Comparison of ENCODE assay signal across 8 mouse cellular contexts in genomic region chr11:54126654-54127374, GRCm38 (mm10). TPM values are rescaled to one million over a fixed set of nuclear protein-coding genes. Genes with fewer than 3 reads are reported as not detected.
A peak's percentile ranks its signal among the peaks of the same experiment; 100 is the strongest.
DNase-seq lines count a peak whose midpoint lies in the region; ATAC-seq and TF ChIP-seq lines count a peak whose summit lies in the region.

No protein-coding gene starts in this region.

- ATAC-seq in cerebellum, adult (ENCODE audit: insufficient number of reproducible peaks, low FRiP score, low TSS enrichment), result no peak
- ATAC-seq in intestine, embryonic 16.5 days, result 0 out of 2 replicates have a peak, but pooled peaks have one; percentile 21

- no peaks in the 10 kb centered on the region for H3K79me2 ChIP-seq in myocyte (ENCODE audit: control insufficient read depth, insufficient read depth)

- no peak overlapping the region for H3K27ac ChIP-seq in intestine, embryonic 16.5 days (ENCODE audit: low read length)

- WGBS in intestine, embryonic 16.5 days, result 36% methylated on average over 15 of the region's 15 CpGs

- H3K4me2 ChIP-seq in intestine, embryonic 16.5 days (ENCODE audit: low read depth, low read length), result no peak overlapping the region
- H3K4me2 ChIP-seq in myocyte (ENCODE audit: low read depth), result peak overlapping the region; percentile 36

- H3K9ac ChIP-seq in intestine, embryonic 16.5 days (ENCODE audit: low read depth, low read length), result no peak overlapping the region

- H3ac ChIP-seq in myocyte (ENCODE audit: control insufficient read depth, insufficient read length), result no peak overlapping the region

- TF ChIP-seq POLR2A in myocyte (IDR thresholded peaks at IDR 0.05; ENCODE audit: insufficient read length, low read depth), result no peak

- peaks cover 6% of the 10 kb centered on the region; the same call in 1 of the 2 replicates for H3K36me3 ChIP-seq in intestine, embryonic 16.5 days (ENCODE audit: control insufficient read depth, insufficient read depth, low read length)
- peaks cover 16% of the 10 kb centered on the region for H3K36me3 ChIP-seq in myocyte (ENCODE audit: control insufficient read depth, insufficient read depth)

- no peaks in the 10 kb centered on the region for H3K9me3 ChIP-seq in intestine, embryonic 16.5 days (ENCODE audit: control insufficient read depth, low read length)

- no peaks in the 10 kb centered on the region for H3K27me3 ChIP-seq in intestine, embryonic 16.5 days (replicated peaks; ENCODE audit: control insufficient read depth, insufficient read depth, low read length)
- no peaks in the 10 kb centered on the region for H3K27me3 ChIP-seq in myocyte (ENCODE audit: control insufficient read depth, insufficient read depth, insufficient read length)

- no peak overlapping the region for H3K4me3 ChIP-seq in intestine, embryonic 16.5 days (ENCODE audit: low read length)
- H3K4me3 ChIP-seq in myocyte, result no peak overlapping the region

- peaks cover 13% of the 10 kb centered on the region for H3K4me1 ChIP-seq in intestine, embryonic 16.5 days (ENCODE audit: control insufficient read depth, insufficient read depth, low read length)

- DNase-seq in cerebellum, postnatal 10 days, result peak; percentile 32 to 45
- peak; percentile 32 for DNase-seq in lung, postnatal 10 days
- DNase-seq in lung, postnatal 36 days, result no peak
- no peak for DNase-seq in spleen, adult 18-20 months
- no peak for DNase-seq in urinary bladder, postnatal 14 days (ENCODE audit: low spot score)

TF ChIP-seq in myocyte, 11 proteins besides CTCF, POLR2A, EP300 and RAD21:
- peak; percentile 46 for TF ChIP-seq TCF12 (IDR thresholded peaks at IDR 0.05; ENCODE audit: insufficient read depth, poor library complexity, severe bottlenecking)
- peak in 2 of 3 experiments; percentile 14 to 71 for TF ChIP-seq MYOD1 (IDR thresholded peaks at IDR 0.05; ENCODE audit: control insufficient read depth in 1 of 3, insufficient read length in 2 of 3, low read depth in 2 of 3)
- TF ChIP-seq MYOG (IDR thresholded peaks at IDR 0.05; ENCODE audit: control insufficient read depth in 1 of 3, insufficient read depth in 1 of 3, insufficient read length in 2 of 3, low read depth in 2 of 3), result peak; percentile 22 to 56 (median 45)
- no peak for TF ChIP-seq USF1 (IDR thresholded peaks at IDR 0.05; ENCODE audit: low read depth)
- no peak for TF ChIP-seq E2F4 (IDR thresholded peaks at IDR 0.05; ENCODE audit: insufficient read depth)
- no peak for TF ChIP-seq TCF3 (IDR thresholded peaks at IDR 0.05; ENCODE audit: insufficient read length, low read depth)
- no peak for TF ChIP-seq REST (IDR thresholded peaks at IDR 0.05; ENCODE audit: insufficient read depth, insufficient read length)

RNA-seq across cellular contexts. Expression of gene P4ha2, which starts 26.9 kb away (rescaled TPM):
- polyA plus RNA-seq in intestine, embryonic 16.5 days (2015; fragmentation: Nextera tagmentation; extraction: Ambion mirVana), result 43.7 and 46.2 TPM in 2 replicates
- 89.0 TPM for polyA plus RNA-seq in myocyte (2012; fragmentation: generic; extraction: Trizol)

RNA-seq across cellular contexts. Expression of gene Pdlim4, which starts 58.0 kb away (rescaled TPM):
- 35.7 and 37.8 TPM in 2 replicates for polyA plus RNA-seq in intestine, embryonic 16.5 days (2015; fragmentation: Nextera tagmentation; extraction: Ambion mirVana)
- 469 TPM for polyA plus RNA-seq in myocyte (2012; fragmentation: generic; extraction: Trizol)

Comparison
In these comparisons a context has a peak if more than half of its experiments do, and no peak if none do; other contexts are left out.
1. DNase-seq: peak in cerebellum, postnatal 10 days (2 of 2) and lung, postnatal 10 days (single experiment); none in lung, postnatal 36 days (single experiment), spleen, adult 18-20 months (0 of 2) and urinary bladder, postnatal 14 days (single experiment).
2. RNA of gene Pdlim4, which starts 58.0 kb away (polyA plus RNA-seq): 469 TPM in myocyte (single experiment); 35.7 to 37.8 TPM in intestine, embryonic 16.5 days; every median in the first group is over 10 times any median in the second.